Mouse (Mus musculus): ENCODE measurements around the gene Aldh5a1.

The Aldh5a1 gene

DNA sequence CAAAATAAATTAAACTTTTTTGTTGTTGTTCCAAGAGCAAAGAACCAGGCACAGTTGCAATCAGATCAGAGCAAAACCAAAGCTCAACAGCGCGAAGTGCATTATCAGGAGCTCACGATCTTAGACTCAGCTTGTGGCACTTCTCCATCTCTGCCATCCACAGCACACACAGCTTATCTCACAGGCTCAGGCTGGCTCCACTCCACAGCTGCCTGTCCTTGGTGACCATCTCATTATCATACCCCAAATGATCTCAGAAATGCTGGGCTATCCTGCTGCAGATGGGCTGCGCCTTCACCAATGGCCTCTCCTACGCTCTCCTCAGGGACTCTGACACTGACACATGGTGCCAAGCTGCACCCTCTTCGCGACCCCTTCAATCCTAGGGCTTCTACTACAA, 4.3 kb downstream of the Aldh5a1 start:
- no peak for DNase-seq (ENCODE audit: low read depth)

DNA sequence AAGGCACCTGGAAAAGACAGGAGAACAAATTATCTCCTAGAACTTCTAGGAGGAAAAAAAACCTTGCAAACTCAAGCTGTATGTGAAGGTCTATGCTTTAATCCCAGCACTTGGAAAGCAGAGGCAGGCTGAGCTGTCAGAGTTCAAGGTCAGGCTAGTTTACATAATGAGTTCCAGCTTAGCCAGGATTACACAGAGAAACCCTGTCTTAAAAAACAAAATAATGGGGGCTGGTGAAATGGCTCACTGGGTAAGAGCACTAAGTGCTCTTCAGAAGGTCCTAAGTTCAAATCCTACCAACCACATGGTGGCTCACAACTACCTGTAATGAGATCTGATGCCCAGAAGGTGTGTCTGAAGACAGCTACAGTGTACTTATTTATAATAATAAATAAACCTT, 6.9 kb downstream of the Aldh5a1 start:
- no peak for DNase-seq (ENCODE audit: low read depth)

DNA sequence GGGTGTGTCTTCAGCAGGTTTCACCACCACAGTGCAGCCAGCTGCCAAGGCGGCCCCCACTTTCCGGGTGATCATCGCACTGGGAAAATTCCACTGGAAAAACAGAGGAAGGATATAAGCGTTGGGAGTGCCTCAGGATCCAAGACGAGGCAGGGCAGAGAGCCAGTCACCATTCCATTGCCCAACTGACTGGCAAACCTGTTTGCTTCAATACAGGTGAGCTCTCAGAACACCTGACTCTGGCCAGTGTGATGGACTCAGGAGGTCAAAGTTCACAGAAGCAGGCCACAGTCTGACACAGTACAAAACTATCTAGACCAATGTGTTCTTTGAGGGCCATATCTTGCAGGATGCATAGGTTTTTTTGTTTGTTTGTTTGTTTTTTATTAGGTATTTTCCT, 13.5 kb downstream of the Aldh5a1 start:
- DNase-seq (ENCODE audit: low read depth), result no peak

DNA sequence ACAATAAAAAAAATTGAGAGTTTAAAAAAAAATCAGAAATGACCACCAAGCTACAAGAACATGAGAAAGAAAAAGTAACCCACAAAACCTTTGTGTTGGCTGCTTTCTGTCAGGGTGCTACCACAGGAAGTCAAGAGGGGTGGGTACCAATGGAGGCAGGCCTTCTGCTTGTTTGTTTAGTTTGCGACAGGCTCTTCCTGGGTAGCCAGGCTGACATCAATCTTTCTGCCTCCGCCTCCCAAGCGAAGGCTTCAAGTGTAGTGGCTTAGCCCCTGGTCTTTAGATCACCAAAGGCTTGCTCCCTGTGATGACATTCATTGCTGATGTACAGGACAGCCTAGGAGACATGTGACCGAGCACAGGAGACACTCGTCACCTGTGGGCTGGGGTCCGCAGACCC, 16.2 kb downstream of the Aldh5a1 start:
- DNase-seq (ENCODE audit: low read depth), result no peak

DNA sequence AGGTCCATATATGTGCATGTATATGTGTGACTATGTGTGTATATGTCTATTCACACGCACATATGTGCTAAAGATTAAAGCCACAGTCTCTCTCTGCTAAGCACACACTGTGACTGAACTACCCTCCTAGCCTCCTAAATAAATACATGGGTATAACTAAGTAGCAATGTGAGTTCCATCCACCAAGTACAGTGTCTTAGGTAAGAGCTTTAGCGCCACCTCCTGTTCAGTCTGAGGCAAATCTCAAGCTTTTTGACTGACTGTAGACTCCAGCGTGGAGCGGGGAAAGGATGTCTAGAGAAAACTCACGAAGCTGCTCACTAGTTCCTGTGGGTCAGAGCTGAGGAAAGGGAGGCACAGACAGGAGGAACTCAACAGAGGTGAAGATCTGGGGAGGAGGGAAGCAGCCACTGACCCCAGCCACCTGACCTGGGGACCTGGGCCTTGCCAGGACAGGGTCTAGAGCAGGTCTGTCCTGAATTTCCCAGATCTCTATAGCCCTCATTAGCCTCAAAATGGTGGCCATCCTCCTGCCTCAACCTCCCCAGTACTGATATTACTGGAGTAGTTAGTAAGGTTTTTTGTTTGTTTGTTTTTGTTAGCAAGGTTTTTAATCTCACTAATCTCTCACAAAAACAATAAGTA, 17.0 kb downstream of the Aldh5a1 start:
- DNase-seq (ENCODE audit: low read depth), result no peak

DNA sequence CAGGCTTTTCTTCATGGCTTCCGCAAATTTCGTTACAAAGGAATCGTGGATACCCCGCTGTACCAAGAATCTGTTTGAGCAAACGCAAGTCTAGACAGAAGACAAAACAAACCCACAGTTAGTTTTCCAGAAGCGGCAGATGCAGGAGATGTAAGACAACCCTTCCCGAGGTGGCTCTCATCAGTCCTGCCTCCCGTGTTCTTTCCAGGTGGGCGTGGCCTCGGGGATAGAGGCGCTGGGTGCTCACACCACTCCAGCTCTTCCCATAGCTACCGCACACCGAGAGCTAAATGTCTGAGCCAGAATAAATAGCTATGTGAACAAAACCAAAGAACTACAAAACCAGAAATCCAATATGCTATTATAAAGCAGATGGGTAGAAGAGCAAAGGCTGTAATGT, 21.6 kb downstream of the Aldh5a1 start:
- DNase-seq (ENCODE audit: low read depth), result no peak

DNA sequence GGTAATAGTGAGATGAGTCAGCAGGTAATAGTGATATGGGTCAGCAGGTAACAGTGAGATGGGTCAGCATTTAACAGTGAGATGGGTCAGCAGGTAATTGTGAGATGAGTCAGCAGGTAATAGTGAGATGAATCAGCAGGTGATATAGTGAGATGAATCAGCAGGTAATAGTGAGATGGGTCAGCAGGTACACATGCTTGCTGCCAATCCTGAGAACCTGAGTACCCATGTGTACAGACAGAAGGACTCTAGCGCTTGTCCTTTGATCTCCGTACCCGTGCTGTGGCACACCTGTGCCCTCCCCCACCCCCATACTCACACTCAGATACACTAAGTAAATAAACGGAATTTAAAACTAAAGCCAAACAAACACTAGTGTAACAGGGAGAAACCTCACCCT, 22.5 kb downstream of the Aldh5a1 start:
- no peak for DNase-seq (ENCODE audit: low read depth)

DNA sequence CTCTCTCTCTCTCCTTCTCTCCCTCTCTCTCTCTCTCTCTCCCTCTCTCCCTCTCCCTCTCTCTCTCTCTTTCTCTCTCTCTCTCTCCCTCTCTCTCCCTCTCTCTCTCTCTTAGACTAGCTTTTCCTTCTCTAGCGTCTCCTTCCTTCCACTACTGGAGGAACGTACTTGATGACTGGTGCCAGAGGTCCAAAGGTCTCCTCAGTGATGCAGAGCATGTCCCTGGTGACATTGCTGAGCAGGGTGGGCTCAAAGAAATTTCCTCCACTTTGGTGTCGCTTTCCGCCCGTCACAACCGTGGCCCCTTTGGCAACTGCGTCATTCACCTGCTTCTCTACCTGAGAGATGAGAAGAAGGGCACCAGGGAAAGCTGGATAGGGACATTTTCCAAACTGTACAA, 23.9 kb downstream of the Aldh5a1 start:
- no peak for DNase-seq (ENCODE audit: low read depth)

DNA sequence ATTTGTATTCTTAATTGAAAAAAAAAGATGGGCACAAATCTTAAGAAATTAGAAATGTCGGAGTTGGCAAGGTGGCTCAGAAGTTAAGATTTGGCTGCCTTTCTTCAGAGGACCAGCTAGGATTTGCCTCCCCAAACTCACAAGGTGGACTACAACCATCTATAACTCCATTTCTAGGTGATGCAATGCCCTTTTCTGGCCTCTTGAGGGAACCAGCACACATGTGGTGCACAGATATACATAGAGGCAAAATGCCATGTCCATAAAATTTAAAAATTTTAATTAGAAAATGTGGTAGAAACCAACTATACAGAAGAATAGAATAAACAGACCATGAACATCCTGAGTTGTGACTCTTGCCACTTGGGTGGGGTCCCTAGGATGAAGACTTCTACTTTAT, 28.3 kb downstream of the Aldh5a1 start:
- no peak for DNase-seq (ENCODE audit: low read depth)

DNA sequence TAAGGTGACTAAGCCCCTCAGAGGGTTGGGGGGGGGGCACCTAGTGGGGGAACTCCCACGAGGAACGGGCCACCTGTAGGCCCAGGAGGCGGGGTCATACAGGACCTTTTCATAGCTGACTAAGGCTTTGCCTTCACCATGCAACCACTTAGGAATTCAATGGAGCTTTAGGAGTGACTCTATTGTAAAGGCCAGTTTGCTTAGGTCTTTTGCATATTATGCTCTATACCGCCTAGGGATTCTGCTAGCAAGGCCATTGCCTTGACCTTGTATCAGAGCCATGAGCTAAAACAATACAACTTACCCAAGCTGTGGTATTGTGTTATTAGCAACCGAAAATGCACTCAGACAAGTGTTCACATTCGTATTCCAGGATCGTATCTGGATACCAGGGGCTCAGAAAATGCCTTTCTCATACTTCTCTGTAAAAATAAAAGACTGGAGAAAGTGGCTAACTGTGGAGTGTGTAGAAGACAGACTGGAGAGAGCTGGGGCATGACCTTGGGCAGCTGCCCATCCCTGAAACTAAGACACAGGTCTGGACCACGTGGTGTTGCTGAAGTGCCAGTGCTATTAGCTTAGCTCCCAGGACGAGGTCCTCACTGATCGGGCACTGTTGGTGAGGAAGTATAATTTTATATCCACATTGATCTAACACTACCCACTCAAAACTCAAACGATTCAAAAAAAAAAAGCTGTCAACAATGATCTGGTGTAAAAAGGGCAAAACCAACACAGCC, 30.5 kb downstream of the Aldh5a1 start:
- no peak for DNase-seq (ENCODE audit: low read depth)

DNA sequence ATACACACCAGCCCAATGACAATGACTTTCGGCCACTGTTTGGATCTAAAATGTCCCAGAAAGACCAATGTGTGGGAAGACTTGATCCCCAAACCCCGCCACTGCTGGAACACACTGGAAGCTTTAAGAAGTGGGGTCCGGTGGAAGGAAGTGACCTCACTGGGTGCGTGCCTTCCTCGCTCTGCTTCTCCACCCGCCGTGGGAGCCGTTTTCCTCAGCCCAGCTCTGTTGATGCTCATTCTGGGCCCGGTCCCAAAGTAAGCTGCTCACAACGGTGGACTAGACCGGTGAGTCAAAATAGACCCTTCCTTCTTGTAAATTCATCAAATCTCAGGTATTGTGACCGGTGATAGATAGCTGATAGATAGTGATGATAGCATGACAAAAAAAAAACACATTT, 32.0 kb downstream of the Aldh5a1 start:
- no peak for DNase-seq (ENCODE audit: low read depth)

DNA sequence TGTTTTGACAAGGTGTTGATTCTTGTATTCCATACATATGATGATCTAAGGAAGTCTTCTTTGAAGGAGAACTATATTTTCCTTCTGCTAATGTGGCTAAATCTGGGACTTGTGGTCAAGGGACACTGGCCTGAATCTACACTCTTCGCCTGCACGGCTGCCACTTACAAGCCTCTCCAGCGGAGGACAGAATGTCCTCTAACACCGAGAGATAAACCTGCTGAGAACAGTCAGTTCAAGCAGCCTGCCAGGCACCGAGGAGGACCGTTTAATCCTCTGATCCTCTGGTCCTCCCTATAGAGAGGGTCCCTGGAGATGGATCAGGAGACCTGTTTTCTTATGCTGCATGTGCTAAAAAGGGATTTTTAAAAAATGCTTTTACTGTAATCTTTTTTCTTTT, 34.0 kb downstream of the Aldh5a1 start:
- DNase-seq (ENCODE audit: low read depth), result no peak

DNA sequence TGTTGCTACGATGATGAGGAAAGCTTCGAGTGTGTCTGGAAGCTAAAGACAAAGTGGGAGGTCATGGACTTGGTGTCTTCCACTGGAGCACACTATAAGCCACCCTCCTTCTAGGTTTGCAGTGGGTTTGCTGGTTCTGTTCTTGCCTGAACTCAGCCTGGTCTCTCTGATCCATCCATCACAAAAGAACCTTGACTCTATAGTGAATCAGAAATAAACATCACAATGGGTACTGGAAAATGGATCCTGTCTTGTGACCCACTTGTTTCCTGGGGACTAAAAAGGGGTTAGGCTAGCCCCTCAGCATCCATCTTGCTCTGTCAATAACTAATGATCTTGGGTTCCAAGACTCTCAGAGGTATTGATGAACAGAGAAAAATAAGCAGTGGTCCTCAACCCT, 35.5 kb downstream of the Aldh5a1 start:
- DNase-seq (ENCODE audit: low read depth), result no peak

DNA sequence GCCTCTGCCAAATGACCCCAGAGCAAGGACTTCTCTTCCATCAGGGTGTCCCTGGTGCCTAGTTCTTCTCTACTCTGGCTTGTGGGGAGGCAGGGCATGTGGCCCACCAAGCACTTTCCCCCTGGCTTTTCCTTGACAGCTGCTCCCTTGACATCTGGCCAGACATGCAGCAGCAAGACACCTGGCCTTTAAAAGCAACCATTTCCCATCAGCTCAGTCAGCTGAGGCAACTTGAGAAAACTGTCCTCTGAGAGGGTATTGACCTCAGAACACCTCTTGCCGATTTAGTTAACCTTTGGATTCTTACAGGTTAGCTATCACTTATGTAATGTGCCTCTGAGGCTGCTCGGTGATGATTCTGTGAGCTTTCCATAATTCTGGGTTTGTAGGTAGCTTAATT, 43.6 kb downstream of the Aldh5a1 start:
- DNase-seq (ENCODE audit: low read depth), result no peak

DNA sequence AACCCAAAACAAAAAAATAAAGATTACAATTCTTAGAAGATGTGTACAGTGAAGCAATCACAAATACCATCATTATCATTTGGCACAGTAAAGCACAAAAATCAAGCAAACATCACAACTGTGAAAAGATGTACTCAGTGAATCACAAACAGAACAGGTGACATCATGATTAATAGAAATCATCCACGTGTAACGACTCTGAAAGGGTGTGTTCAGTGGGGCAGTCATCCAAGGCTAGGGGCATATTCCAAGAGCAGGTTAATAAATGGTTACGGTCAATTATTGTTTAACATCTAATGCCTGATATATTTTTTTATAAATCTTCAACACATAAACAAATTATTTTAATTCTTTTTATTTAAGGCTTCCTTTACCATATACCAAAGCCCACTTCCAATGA, 44.9 kb downstream of the Aldh5a1 start:
- no peak for DNase-seq (ENCODE audit: low read depth)

DNA sequence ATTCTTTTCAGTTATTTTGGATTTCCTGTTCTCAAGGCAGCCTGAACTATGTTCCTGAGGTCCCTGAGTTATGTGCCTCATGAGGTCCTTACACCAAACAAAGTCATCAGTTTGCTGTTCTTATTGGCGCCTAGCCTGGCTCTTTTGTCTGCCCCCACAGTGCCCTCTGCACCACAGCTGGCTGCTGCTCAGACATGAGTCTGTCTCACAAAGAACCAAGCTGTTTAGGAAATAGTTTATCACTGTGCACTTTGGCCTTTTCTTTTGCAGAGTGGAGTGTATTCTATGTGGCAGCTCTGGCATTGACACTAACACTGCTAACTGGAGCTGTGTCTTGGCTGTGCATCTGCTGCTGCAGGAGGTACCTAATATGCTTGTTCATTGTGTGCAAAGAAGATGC, 47.9 kb downstream of the Aldh5a1 start:
- peak; percentile 11 for DNase-seq (ENCODE audit: low read depth)

DNA sequence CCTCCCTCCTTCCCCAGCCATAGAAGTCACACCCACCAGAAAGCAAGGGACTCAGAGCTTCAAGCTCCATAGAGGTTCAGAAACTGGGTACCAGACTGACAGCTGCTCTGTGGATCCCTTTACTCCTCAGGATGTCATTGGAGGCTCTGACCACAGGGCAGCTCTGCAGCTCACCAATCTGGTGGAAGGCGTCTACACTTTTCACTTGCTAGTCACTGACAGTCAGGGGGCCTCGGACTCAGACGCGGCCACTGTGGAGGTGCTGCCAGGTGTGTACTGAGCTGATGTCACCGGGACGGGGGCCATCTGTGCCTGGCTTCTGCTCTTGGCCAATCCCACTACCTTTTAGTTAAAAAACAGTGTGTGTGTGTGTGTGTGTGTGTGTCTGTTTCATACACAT, 55.0 kb downstream of the Aldh5a1 start:
- DNase-seq (ENCODE audit: low read depth), result no peak

DNA sequence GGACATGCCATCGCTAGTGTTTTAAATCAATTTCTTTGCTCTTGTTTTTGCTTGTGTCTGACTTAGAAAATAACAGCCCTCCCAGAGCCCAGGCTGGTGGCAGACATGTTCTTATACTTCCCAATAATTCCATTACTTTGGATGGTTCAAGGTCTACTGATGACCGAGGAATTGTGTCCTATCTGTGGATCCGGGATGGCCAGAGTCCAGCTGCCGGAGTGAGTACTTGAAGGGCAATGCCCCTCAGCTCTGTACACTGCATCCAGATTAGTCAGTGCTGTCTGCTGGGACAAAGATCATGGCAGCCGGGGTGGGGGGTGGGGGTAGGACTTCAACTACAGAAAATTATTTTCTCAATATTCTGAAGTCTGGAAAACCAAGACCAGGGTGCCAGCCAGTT, 56.8 kb downstream of the Aldh5a1 start:
- DNase-seq (ENCODE audit: low read depth), result no peak

DNA sequence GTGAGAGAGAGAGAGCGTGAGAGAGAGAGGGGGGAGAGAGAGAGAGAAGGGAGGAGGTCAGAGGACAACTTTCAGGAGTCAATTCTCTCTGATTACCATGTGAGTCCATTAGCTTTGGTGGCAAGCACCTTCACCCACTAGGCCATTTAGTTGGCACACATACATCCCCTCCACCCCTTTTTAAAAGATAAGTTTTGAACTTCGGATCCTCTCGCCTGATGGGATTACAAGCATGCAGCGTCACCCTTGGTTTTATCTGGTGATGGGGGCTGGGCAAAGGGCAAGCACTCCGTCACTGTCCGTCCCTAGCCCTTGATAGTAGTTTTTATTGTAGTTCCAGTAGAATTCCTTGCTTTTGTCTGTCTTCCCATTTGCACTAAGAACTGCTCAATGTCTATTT, 57.3 kb downstream of the Aldh5a1 start:
- DNase-seq (ENCODE audit: low read depth), result no peak

DNA sequence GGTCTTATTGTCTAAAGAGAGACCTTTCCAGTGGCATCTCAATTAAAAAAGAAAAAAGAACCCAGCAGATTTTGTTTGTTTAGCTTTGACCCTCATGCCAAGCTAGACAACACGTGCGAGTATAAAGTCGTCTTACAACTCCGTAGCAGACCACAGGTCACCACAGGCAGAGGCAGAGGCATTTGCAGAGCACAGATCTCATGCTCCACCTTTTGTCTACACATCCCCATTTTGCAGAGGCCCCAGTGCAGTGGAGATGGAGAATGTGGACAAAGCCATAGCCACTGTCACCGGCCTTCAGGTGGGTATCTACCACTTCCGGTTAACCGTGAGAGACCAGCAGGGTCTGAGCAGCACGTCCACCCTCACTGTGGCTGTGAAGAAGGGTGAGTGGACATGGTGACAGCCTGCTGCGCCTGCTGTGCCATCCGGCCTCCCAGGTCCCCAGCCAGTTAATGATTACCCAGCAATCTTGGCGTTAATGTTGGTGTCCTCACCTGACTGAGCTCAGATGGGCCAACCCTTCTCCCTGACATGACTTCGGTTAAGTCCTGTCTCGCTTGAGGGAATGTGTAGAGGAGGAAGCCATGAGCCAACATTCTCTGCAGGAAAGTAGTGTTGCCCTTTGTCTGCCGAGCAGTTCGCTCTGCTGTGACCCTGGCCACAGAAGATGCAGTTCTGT, 58.0 kb downstream of the Aldh5a1 start:
- DNase-seq (ENCODE audit: low read depth), result no peak

DNA sequence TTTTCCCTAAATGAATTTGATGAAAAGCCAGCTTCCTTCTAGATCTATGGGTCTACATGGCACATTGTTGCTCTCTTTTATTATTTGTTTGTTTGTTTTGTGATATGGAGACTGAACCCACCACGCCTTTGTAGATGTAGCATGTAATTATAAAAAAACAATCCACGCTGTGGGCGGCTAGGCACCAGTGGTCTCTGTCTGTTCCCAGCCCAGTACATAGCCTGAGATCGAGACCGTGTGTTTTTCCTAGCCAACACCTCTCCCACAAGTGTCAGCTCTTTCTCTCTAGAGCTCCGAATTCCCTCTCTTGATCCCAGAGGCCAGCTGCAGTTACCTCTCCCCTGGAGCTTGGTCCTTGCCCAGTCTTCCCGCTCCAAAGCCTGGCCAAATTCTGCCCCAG, 69.2 kb downstream of the Aldh5a1 start:
- DNase-seq (ENCODE audit: low read depth), result no peak

DNA sequence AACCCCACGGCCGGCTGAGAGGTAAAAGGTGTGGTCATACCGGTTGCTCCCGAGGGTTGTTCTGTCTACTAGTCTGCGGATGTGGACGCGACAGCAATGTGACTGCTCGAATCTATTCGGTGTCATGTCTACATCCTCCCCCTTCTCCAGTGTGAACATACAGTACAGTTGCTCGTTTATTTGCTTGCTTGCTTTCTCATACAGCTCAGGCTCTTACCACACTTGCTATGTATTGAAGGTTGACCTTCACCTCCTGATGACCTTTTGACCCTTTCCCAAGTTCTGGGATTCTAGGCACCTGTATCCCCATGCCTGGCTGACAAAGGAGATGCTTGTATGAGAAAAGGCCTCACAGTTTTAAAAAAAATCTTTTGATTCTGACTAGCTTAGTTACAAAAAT, 69.7 kb downstream of the Aldh5a1 start:
- no peak for DNase-seq (ENCODE audit: low read depth)

All from fibroblast of lung, adult 2 months (primary cell).